Mouse (Mus musculus) liver, embryonic 14.5 days (tissue): ENCODE results near the gene Rarres2. TPM values are rescaled to one million over a fixed set of nuclear protein-coding genes. Genes with fewer than 3 reads are reported as not detected.

Source experiments
- ATAC-seq: fragments of 200-750 bp; cut with Nextera tagmentation; 2 replicates; pipeline ENCODE4 v1.8.0; 2017; ENCODE audit warnings: moderate number of reproducible peaks, mild to moderate bottlenecking, moderate library complexity; ENCODE audit not compliant: insufficient read depth
- DNase-seq, 3 experiments: peaks; one replicate each; pipeline ENCODE4 v3.0.0-alpha.2; 2012 to 2013; ENCODE audit warnings: low read depth in 3 of 3, low spot score in 3 of 3
- H3K27ac ChIP-seq: fragments of 300-500 bp; sonication (generic); 2 replicates; pipeline ENCODE4 v1.5.1; 2014; ENCODE audit warnings: moderate library complexity, mild to moderate bottlenecking, control low read depth, inconsistent platforms
- H3K27me3 ChIP-seq: fragments of 300-500 bp; sonication (generic); 2 replicates; pipeline ENCODE4 v1.6.1; 2014; ENCODE audit warnings: mild to moderate bottlenecking, low read length, moderate library complexity; ENCODE audit not compliant: control insufficient read depth, insufficient read depth
- H3K36me3 ChIP-seq: fragments of 300-500 bp; sonication (generic); replicated peaks from 2 replicates; pipeline ENCODE4 v1.6.1; 2014; ENCODE audit warnings: low read depth; ENCODE audit not compliant: control insufficient read depth, insufficient read depth
- H3K4me1 ChIP-seq, 2 experiments: fragments of 200-500 bp in 1 of 2; fragments of 300-500 bp in 1 of 2; sonication (generic) in 1 of 2; replicated peaks; 2 replicates each; pipeline ENCODE4 v1.6.1; 2012 to 2014; ENCODE audit warnings: antibody characterized with exemption in 1 of 2, inconsistent platforms in 1 of 2, low read length in 1 of 2; ENCODE audit not compliant: control insufficient read depth in 2 of 2, insufficient read depth in 2 of 2
- H3K4me2 ChIP-seq: fragments of 300-500 bp; sonication (generic); 2 replicates; pipeline ENCODE4 v1.6.1; 2014; ENCODE audit warnings: low read depth, mild to moderate bottlenecking, control low read depth, moderate library complexity
- H3K4me3 ChIP-seq, 2 experiments: fragments of 200-500 bp in 1 of 2; fragments of 300-500 bp in 1 of 2; sonication (generic) in 1 of 2; 2 replicates each; pipeline ENCODE4 v1.5.1; 2012 to 2014; ENCODE audit warnings: low read depth in 2 of 2, low read length in 2 of 2, mild to moderate bottlenecking in 2 of 2, control low read depth in 1 of 2, inconsistent platforms in 1 of 2, moderate library complexity in 1 of 2; ENCODE audit not compliant: insufficient read depth in 1 of 2
- H3K9ac ChIP-seq: fragments of 300-500 bp; sonication (generic); replicated peaks from 2 replicates; pipeline ENCODE4 v1.6.1; 2014; ENCODE audit warnings: mild to moderate bottlenecking, control low read depth, moderate library complexity
- H3K9me3 ChIP-seq: fragments of 300-500 bp; sonication (generic); 2 replicates; pipeline ENCODE4 v1.6.1; 2016; ENCODE audit warnings: low read length, mixed read lengths; ENCODE audit not compliant: control insufficient read depth
- CTCF ChIP-seq: IDR thresholded peaks from 2 replicates; pipeline ENCODE4 v1.5.1; 2016; ENCODE audit warnings: antibody characterized with exemption, low read depth, control low read depth
- EP300 ChIP-seq: IDR thresholded peaks from 2 replicates; pipeline ENCODE4 v1.6.1; 2016; ENCODE audit warnings: antibody characterized with exemption, low read depth
- WGBS: fragments of 180-500 bp; shearing (Covaris S2); extraction: QIAGEN DNeasy Blood & Tissue Kit; methylation state at CpG from one replicate; pipeline ENCODE4 v1.1.7; 2014; ENCODE audit not compliant: insufficient replicate concordance; 5-methylcytosine and 5-hydroxymethylcytosine counted together
- polyA plus RNA-seq, 2 experiments: library from polyadenylated mRNA; depleted of rRNA in 1 of 2; stranded (reverse) in 1 of 2; unstranded in 1 of 2; fragments of >200 nt; fragmentation: Nextera tagmentation in 1 of 2; extraction: Ambion mirVana in 1 of 2; gene quantifications; 2 replicates each; pipeline versions ENCODE4 v1.2.1 to v1.2.3; 2012 to 2014

Rarres2 gene
- polyA plus RNA-seq, 2 experiments: 11.3 to 16.3 TPM

DNA sequence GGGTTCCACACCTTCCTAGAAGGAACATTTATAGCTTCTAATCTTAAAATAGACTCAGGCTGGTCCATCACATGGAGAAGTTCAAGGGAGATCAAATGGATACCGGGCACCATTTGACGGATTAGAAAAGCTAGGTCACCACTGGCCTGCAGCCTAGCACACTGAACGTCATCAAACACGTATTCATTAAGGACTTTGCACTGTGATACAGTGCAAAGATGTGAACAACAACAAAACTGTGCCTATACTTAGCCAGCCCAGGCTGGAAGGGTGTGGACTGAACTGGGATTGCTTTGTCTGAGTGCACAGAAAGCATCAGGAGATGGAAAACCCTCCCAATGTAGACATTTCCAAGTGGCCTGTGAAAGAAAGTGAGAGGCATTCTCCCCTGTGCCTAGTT is 18.8 kb downstream of the Rarres2 start:
- 77% methylated on average over 4 of the region's 4 CpGs for WGBS
- H3K4me3 ChIP-seq: peak overlapping the region in 1 of 2 experiments; percentile 56; a peak in 1 of 4 replicates

DNA sequence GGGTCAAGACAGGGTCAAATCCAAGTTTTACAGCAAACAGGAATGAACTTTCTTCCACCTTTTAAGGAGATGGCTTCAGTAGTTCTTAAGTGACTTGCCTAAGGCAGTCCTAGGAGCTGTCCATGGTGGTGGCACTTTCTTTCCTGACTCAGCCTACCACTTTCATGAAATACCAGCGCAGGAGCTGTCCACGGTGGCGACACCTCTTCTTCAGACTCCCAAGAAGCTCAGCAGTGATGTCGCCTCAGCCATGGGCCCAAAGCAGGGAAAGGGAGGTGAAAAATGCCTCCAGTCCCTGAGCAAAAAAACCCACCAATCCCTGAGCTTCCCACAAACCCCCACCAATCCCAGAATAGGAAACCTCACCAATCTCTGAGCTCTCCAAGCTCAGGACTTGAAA is 19.7 kb downstream of the Rarres2 start:
- Histone ChIP-seq H3K36me3 (no peaks in the 10 kb centered on the region), H3K4me2 (no peak overlapping the region), H3K4me1 (peaks cover 0 to 10% of the 10 kb centered on the region in 2 experiments; a peak in 3 of 4 replicates), H3K27me3 (no peaks in the 10 kb centered on the region), H3K4me3 (no peak overlapping the region), H3K9me3 (no peaks in the 10 kb centered on the region), H3K9ac (no peak overlapping the region), H3K27ac (no peak overlapping the region)
- no peak for TF ChIP-seq EP300
- TF ChIP-seq CTCF: no peak
- WGBS: 29% methylated on average over 4 of the region's 4 CpGs
- ATAC-seq (no peak), DNase-seq (peak; percentile 56 to 58 (median 56))

More for the DNA sequence above, 18.8 kb downstream of the Rarres2 start:
- ATAC-seq: no peak
- TF ChIP-seq CTCF: no peak
- no peak for TF ChIP-seq EP300
- DNase-seq: no peak
- Histone ChIP-seq H3K36me3 (no peaks in the 10 kb centered on the region), H3K4me2 (peak overlapping the region; percentile 74; the same call in 1 of the 2 replicates), H3K27me3 (no peaks in the 10 kb centered on the region), H3K4me1 (peaks cover 0 to 10% of the 10 kb centered on the region in 2 experiments; a peak in 3 of 4 replicates), H3K9me3 (no peaks in the 10 kb centered on the region), H3K27ac (no peak overlapping the region), H3K9ac (no peak overlapping the region)

DNA sequence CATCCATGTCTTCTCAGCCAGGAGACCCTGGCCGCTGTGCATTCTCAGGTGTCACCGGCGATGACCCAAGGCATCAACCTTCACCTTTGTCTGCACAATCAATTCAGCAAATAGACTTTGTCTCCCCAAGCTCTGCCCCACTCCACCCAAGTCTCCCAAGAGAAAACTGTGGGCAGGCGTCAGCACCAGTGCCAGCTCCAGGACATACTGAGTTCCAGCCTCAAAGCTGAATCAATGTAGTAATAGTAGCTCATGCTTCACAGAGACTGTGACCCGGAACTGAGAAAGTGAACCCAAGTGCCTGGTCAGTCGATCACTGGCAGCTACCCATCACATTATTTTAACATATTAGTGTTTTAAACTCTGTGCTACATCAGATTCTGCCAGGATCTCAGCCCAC is 24.3 kb downstream of the Rarres2 start:
- Histone ChIP-seq H3K27me3 (no peaks in the 10 kb centered on the region), H3K4me1 (no peaks in the 10 kb centered on the region), H3K27ac (no peak overlapping the region), H3K4me2 (no peak overlapping the region), H3K9me3 (no peaks in the 10 kb centered on the region), H3K36me3 (no peaks in the 10 kb centered on the region), H3K4me3 (no peak overlapping the region), H3K9ac (no peak overlapping the region)
- ATAC-seq (no peak), DNase-seq (no peak)
- TF ChIP-seq CTCF (no peak), EP300 (no peak)
- WGBS: 59% methylated on average over 6 of the region's 6 CpGs

DNA sequence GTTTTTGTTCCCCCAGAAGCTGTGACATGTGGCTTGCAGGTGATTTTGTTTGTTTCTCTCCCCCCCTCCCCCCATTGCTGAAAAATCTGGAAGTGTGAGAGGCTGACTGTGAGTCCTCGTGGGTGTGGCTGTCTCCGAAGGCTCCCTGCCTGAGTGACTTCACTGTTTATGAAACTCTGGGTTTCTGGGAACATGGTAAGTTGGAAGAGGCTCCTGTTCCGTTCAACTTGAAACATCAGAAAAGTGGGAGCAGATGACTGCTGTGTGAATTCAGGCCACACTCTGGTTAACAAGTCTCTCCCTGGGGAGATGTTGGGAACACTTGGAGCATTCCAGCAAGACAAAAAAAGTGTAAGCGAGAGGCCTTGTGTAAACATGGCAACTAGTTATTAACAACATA is 25.7 kb downstream of the Rarres2 start:
- Histone ChIP-seq H3K4me2 (no peak overlapping the region), H3K9ac (no peak overlapping the region), H3K4me1 (no peaks in the 10 kb centered on the region), H3K9me3 (no peaks in the 10 kb centered on the region), H3K36me3 (no peaks in the 10 kb centered on the region), H3K27ac (no peak overlapping the region), H3K4me3 (no peak overlapping the region), H3K27me3 (no peaks in the 10 kb centered on the region)
- WGBS: 52% methylated on average over 4 of the region's 4 CpGs
- DNase-seq (no peak), ATAC-seq (no peak)
- TF ChIP-seq CTCF (no peak), EP300 (no peak)

DNA sequence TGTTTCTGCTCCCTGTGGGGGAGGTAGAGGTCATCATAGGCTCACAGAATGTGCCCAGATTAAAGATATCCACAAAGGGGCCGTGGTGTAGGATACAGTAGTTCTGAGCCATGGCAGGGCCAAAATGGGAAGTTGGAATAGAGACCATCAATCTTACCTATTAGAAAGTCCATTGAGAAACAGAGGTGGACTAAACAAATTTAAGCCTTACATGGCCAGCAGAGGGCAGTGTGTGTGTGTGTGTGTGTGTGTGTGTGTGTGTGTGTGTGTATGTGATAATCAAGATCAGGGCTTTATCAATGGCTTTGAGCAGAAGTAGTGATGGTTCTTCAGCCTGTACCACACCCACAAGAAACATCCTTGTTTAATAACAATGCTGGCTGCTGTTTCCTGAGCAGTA is 26.3 kb downstream of the Rarres2 start:
- TF ChIP-seq CTCF: peak; percentile 56
- no peak for TF ChIP-seq EP300
- peak in 1 of 3 experiments; percentile 16 for DNase-seq
- no peaks in the 10 kb centered on the region for H3K36me3 ChIP-seq
- H3K4me2 ChIP-seq: no peak overlapping the region
- ATAC-seq: no peak
- H3K4me3 ChIP-seq: no peak overlapping the region
- whole genome bisulfite sequencing: 24% methylated on average over 1 of the region's 1 CpGs
- H3K27ac ChIP-seq: no peak overlapping the region
- no peaks in the 10 kb centered on the region for H3K9me3 ChIP-seq
- H3K4me1 ChIP-seq: no peaks in the 10 kb centered on the region
- H3K27me3 ChIP-seq: no peaks in the 10 kb centered on the region
- no peak overlapping the region for H3K9ac ChIP-seq
